Comparison of ENCODE assay signal across 8 mouse cellular contexts in the genomic region with DNA sequence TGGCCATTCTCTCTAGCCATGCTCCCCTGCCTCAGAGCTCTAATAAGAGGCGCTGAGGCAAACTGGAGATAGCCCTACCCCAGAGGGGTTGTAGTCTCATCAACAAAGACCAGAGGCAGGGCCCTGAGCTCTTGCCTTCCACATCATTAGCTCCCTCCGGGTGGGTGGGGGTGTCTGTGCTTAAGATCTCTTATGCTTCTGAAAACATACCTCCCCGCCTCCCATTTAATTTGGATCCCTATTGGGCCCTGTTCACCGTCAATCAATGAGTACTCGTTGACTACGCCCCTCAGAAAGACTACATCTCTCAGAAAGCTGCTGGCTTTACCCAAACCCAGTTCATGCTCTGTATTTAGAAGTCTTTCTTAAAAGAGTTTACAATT. TPM values are rescaled to one million over a fixed set of nuclear protein-coding genes. Genes with fewer than 3 reads are reported as not detected.
DNase-seq lines count a peak whose midpoint lies in the region; ATAC-seq and TF ChIP-seq lines count a peak whose summit lies in the region.
"Had no signal": no experiment of that assay in that cellular context is flagged by ENCODE, and none has a peak within 500 bp of the region (broad histone marks: within the 10 kb centered on the region; RNA-seq: fewer than 3 reads in every experiment).

No protein-coding gene starts in this region.

- no peaks in the 10 kb centered on the region for H3K9me3 ChIP-seq in heart, embryonic 16.5 days (replicated peaks; ENCODE audit: control insufficient read depth, low read length)
- H3K9me3 ChIP-seq in lung, embryonic 16.5 days (ENCODE audit: control insufficient read depth, low read length): no peaks in the 10 kb centered on the region

- no peak for TF ChIP-seq POLR2A in testis, adult 2 months (IDR thresholded peaks at IDR 0.05; ENCODE audit: control insufficient read depth, low read depth, low read length)

- 64% methylated on average over 6 of the region's 6 CpGs for WGBS in heart, embryonic 16.5 days
- WGBS in lung, embryonic 16.5 days: 38% methylated on average over 6 of the region's 6 CpGs

- H3K27ac ChIP-seq in testis, adult 2 months (ENCODE audit: control insufficient read depth, insufficient read depth, low read depth, low read length): peak overlapping the region; percentile 79
- peak overlapping the region; percentile 60 for H3K27ac ChIP-seq in heart, embryonic 16.5 days (ENCODE audit: low read length)
- H3K27ac ChIP-seq in lung, embryonic 16.5 days (ENCODE audit: low read length): peak overlapping the region; percentile 96

- no peaks in the 10 kb centered on the region for H3K27me3 ChIP-seq in testis, adult 2 months (ENCODE audit: control insufficient read depth, insufficient read depth, low read length)
- no peaks in the 10 kb centered on the region for H3K27me3 ChIP-seq in heart, embryonic 16.5 days (ENCODE audit: control insufficient read depth, insufficient read depth, low read length)
- H3K27me3 ChIP-seq in lung, embryonic 16.5 days (ENCODE audit: control insufficient read depth, insufficient read depth, low read depth, low read length): no peaks in the 10 kb centered on the region

- no peak for ATAC-seq in heart, embryonic 16.5 days (replicated peaks; ENCODE audit: extremely low read depth, insufficient read depth, low FRiP score)
- no peak; the same call in 1 of the 2 replicates for ATAC-seq in lung, embryonic 16.5 days (ENCODE audit: low read depth)

- no peak for TF ChIP-seq CTCF in testis, adult 2 months (IDR thresholded peaks at IDR 0.05; ENCODE audit: control insufficient read depth, insufficient read depth, insufficient replicate concordance, low read depth, low read length)

- no peaks in the 10 kb centered on the region for H3K36me3 ChIP-seq in testis, adult 2 months (ENCODE audit: control insufficient read depth, insufficient read depth, low read length)
- H3K36me3 ChIP-seq in heart, embryonic 16.5 days (ENCODE audit: control insufficient read depth, insufficient read depth): no peaks in the 10 kb centered on the region
- H3K36me3 ChIP-seq in lung, embryonic 16.5 days (ENCODE audit: control insufficient read depth, insufficient read depth, low read length): no peaks in the 10 kb centered on the region

- DNase-seq in testis, postnatal 14 days (ENCODE audit: low spot score): no peak
- DNase-seq in ovary, postnatal 14 days (ENCODE audit: low spot score): no peak
- DNase-seq in MN1 (ENCODE audit: low spot score): no peak
- DNase-seq in spleen, postnatal 14 days (ENCODE audit: low spot score in 2 of 2): no peak
- DNase-seq: thymus, postnatal 14 days had no signal

- H3K4me3 ChIP-seq in testis, adult 2 months (ENCODE audit: control insufficient read depth, low read depth, low read length): no peak overlapping the region
- no peak overlapping the region for H3K4me3 ChIP-seq in heart, embryonic 16.5 days (ENCODE audit: low read length)
- peak overlapping the region; percentile 14; the same call in 1 of the 2 replicates for H3K4me3 ChIP-seq in lung, embryonic 16.5 days (ENCODE audit: low read length)

- H3K4me1 ChIP-seq in testis, adult 2 months (ENCODE audit: control insufficient read depth, insufficient read depth, low read length): peaks cover 2% of the 10 kb centered on the region
- H3K4me1 ChIP-seq in heart, embryonic 16.5 days (ENCODE audit: control insufficient read depth, insufficient read depth, low read length): peaks cover 42% of the 10 kb centered on the region
- H3K4me1 ChIP-seq in lung, embryonic 16.5 days (replicated peaks; ENCODE audit: control insufficient read depth, insufficient read depth, low read length): peaks cover 77% of the 10 kb centered on the region

- no peak overlapping the region for H3K9ac ChIP-seq in heart, embryonic 16.5 days (ENCODE audit: low read length)
- peak overlapping the region; percentile 51 for H3K9ac ChIP-seq in lung, embryonic 16.5 days (ENCODE audit: low read length)

- no peak overlapping the region for H3K4me2 ChIP-seq in heart, embryonic 16.5 days (ENCODE audit: low read depth, low read length)
- H3K4me2 ChIP-seq in lung, embryonic 16.5 days (ENCODE audit: low read depth, low read length): peak overlapping the region; percentile 46

RNA-seq across cellular contexts. Expression of gene Prelp, which starts 3.1 kb away (rescaled TPM):
- 4.3 and 4.7 TPM in 2 replicates for polyA plus RNA-seq in testis, adult 2 months (2012; rRNA removed)
- 4.4 and 5.6 TPM in 2 replicates for polyA plus RNA-seq in heart, embryonic 16.5 days (2015; fragmentation: Nextera tagmentation; extraction: Ambion mirVana)
- 22.4 and 28.6 TPM in 2 replicates for polyA plus RNA-seq in lung, embryonic 16.5 days (2015; fragmentation: Nextera tagmentation; extraction: Ambion mirVana)

RNA-seq across cellular contexts. Expression of gene Optc, which starts 10.3 kb away (rescaled TPM):
- polyA plus RNA-seq in testis, adult 2 months (2012; rRNA removed): 0.86 and 1.5 TPM in 2 replicates
- 0.28 and 0.36 TPM in 2 replicates for polyA plus RNA-seq in heart, embryonic 16.5 days (2015; fragmentation: Nextera tagmentation; extraction: Ambion mirVana)
- polyA plus RNA-seq in lung, embryonic 16.5 days (2015; fragmentation: Nextera tagmentation; extraction: Ambion mirVana): 0.29 and 0.54 TPM in 2 replicates
